Mouse (Mus musculus): ENCODE measurements around the gene Kcnj12. TPM values are rescaled to one million over a fixed set of nuclear protein-coding genes. Genes with fewer than 3 reads are reported as not detected.
A peak's percentile ranks its signal among the peaks of the same experiment; 100 is the strongest.

The Kcnj12 gene
- polyA plus RNA-seq, 1 experiment from 2014 or later: 3.8 TPM

DNA sequence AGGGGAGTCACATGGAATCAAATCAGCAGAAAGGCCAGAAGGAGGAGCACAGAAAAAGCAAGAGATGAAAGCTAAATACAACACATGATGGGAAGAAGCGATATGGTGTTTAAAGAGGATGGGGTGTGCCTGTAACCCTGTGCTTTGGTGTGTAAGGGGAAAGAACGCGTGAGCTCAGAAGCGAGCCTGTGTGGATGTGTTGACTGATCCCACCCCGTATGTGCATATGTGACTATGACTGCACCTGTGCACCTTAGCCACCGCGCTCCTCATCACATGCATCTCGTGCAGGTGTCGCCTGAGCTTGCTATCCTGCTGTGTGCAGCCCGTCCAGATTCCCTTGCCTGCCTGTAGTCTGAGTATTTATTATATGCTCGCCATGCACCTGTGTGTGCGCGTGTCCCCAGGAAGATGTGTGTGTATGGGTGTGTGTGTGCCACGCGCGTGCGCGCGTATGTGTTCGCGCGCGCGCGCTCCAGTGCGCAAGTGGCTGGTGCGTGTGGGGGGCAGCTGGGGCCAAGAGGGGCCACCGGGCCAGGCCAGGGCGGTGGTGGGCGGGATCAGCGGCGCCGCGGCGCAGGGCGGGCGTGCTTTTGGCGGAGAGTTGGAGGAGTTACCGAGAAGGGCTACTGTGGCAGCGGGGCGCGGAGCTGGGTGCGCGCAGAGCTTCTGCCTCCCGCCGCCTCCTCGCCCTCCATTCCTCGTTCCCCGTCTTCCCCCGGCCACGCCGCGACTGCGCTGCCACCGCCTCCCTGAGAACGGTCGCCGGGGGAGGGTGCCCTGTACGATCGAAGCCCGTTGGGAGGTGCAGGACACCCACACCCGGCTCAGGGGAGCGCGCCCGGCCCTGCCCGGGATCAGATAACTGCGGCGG is 451 bp upstream of the Kcnj12 start:
- under 1% methylated on average over 61 of the region's 68 CpGs for WGBS
- H3K4me2 ChIP-seq (ENCODE audit: low read length): peak overlapping the region; percentile 53
- peak overlapping the region; percentile 69 for H3K4me3 ChIP-seq (ENCODE audit: low read depth, low read length)
- no peaks in the 10 kb centered on the region for H3K9me3 ChIP-seq (replicated peaks; ENCODE audit: control insufficient read depth, low read length, poor library complexity, severe bottlenecking)
- peaks cover 15% of the 10 kb centered on the region; the same call in 1 of the 2 replicates for H3K4me1 ChIP-seq (ENCODE audit: control insufficient read depth, insufficient read depth, low read length)
- peak; percentile 58; the same call in 1 of the 2 replicates for ATAC-seq
- no peaks in the 10 kb centered on the region for H3K36me3 ChIP-seq (ENCODE audit: control insufficient read depth, insufficient read depth, low read length)
- peak overlapping the region; percentile 62 for H3K27ac ChIP-seq (ENCODE audit: low read length)
- peaks cover 39% of the 10 kb centered on the region for H3K27me3 ChIP-seq (ENCODE audit: control insufficient read depth, insufficient read depth, low read depth, low read length)
- peak overlapping the region; percentile 76 for H3K9ac ChIP-seq (ENCODE audit: low read depth, low read length)

- peaks cover 39% of the 10 kb centered on the region for H3K27me3 ChIP-seq (ENCODE audit: control insufficient read depth, insufficient read depth, low read depth, low read length)
These were observed 1.2 kb downstream of the Kcnj12 start for GRCm38 (mm10) chr11:61023416-61024200.

DNA sequence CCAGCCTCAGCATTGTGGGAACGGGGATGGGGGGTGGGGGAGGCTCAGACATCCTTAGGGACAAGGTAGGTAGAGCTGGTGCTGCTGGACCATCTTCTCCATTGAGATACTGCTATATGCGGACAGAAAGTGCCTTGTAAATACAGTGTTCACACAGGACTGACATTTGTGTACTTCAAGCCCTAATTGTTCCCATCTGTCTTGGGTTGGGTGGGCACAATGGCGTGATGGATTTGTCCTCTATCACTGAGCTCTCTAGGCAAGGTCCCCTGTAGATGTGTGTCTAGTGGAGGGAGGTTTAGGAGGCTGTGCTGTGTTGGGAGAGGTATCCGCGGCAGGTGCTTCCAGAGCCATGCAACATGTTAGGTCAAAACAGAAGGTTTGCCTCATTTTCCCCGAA is 2.0 kb downstream of the Kcnj12 start:
- no peak overlapping the region for H3K4me3 ChIP-seq (ENCODE audit: low read depth, low read length)
- ATAC-seq: no peak
- H3K27me3 ChIP-seq (ENCODE audit: control insufficient read depth, insufficient read depth, low read depth, low read length): peaks cover 39% of the 10 kb centered on the region
- H3K36me3 ChIP-seq (ENCODE audit: control insufficient read depth, insufficient read depth, low read length): no peaks in the 10 kb centered on the region
- 83% methylated on average over 6 of the region's 6 CpGs for WGBS
- H3K4me1 ChIP-seq (ENCODE audit: control insufficient read depth, insufficient read depth, low read length): peaks cover 15% of the 10 kb centered on the region; the same call in 1 of the 2 replicates
- H3K9me3 ChIP-seq (replicated peaks; ENCODE audit: control insufficient read depth, low read length, poor library complexity, severe bottlenecking): no peaks in the 10 kb centered on the region
- no peak overlapping the region for H3K9ac ChIP-seq (ENCODE audit: low read depth, low read length)
- no peak overlapping the region for H3K27ac ChIP-seq (ENCODE audit: low read length)
- peak overlapping the region; percentile 53 for H3K4me2 ChIP-seq (ENCODE audit: low read length)

More at GRCm38 (mm10) chr11:61023416-61024200, 1.2 kb downstream of the Kcnj12 start:
- Histone ChIP-seq H3K36me3 (ENCODE audit: control insufficient read depth, insufficient read depth, low read length) (no peaks in the 10 kb centered on the region), H3K4me3 (ENCODE audit: low read depth, low read length) (peak overlapping the region; percentile 69), H3K9me3 (replicated peaks; ENCODE audit: control insufficient read depth, low read length, poor library complexity, severe bottlenecking) (no peaks in the 10 kb centered on the region), H3K27ac (ENCODE audit: low read length) (no peak overlapping the region), H3K4me2 (ENCODE audit: low read length) (peak overlapping the region; percentile 53), H3K9ac (ENCODE audit: low read depth, low read length) (peak overlapping the region; percentile 76), H3K4me1 (ENCODE audit: control insufficient read depth, insufficient read depth, low read length) (peaks cover 15% of the 10 kb centered on the region; the same call in 1 of the 2 replicates)
- 59% methylated on average over 9 of the region's 9 CpGs for WGBS
- ATAC-seq: no peak

DNA sequence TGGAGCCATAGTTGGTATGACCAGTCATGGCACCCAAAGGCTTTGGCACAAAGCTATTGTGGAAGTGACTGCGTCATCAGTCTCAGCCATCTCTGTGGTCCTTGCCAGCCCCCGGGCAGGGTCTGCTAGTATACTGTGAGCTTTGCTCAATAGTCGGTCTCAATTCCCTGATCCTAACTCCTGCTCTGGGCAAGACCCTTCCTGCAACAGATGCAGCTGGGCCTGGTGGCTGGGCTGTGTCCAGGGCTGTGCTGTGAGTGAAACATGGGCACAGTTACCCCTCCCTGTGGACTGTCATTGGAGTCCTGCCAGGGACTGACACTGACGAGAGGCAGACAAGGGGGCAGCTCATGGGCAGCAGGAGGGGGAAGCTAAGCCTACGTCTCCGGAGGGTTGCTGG is 2.6 kb downstream of the Kcnj12 start:
- Histone ChIP-seq H3K4me2 (ENCODE audit: low read length) (no peak overlapping the region), H3K27me3 (ENCODE audit: control insufficient read depth, insufficient read depth, low read depth, low read length) (peaks cover 37% of the 10 kb centered on the region), H3K36me3 (ENCODE audit: control insufficient read depth, insufficient read depth, low read length) (no peaks in the 10 kb centered on the region), H3K9me3 (replicated peaks; ENCODE audit: control insufficient read depth, low read length, poor library complexity, severe bottlenecking) (no peaks in the 10 kb centered on the region), H3K4me1 (ENCODE audit: control insufficient read depth, insufficient read depth, low read length) (peaks cover 15% of the 10 kb centered on the region; the same call in 1 of the 2 replicates), H3K4me3 (ENCODE audit: low read depth, low read length) (no peak overlapping the region), H3K27ac (ENCODE audit: low read length) (no peak overlapping the region), H3K9ac (ENCODE audit: low read depth, low read length) (0 out of 2 replicates have a peak overlapping the region, but pooled peaks have one; percentile 11)
- 43% methylated on average over 6 of the region's 6 CpGs for WGBS
- no peak; the same call in 1 of the 2 replicates for ATAC-seq

- no peak overlapping the region for H3K27ac ChIP-seq (ENCODE audit: low read length)
These were observed 3.2 kb downstream of the Kcnj12 start for GRCm38 (mm10) chr11:61025594-61025993.

GRCm38 (mm10) chr11:61026381-61026780 is 4.0 kb downstream of the Kcnj12 start:
- peaks cover 27% of the 10 kb centered on the region for H3K27me3 ChIP-seq (ENCODE audit: control insufficient read depth, insufficient read depth, low read depth, low read length)
- H3K4me1 ChIP-seq (ENCODE audit: control insufficient read depth, insufficient read depth, low read length): peaks cover 14% of the 10 kb centered on the region; the same call in 1 of the 2 replicates
- no peaks in the 10 kb centered on the region for H3K9me3 ChIP-seq (replicated peaks; ENCODE audit: control insufficient read depth, low read length, poor library complexity, severe bottlenecking)
- H3K9ac ChIP-seq (ENCODE audit: low read depth, low read length): no peak overlapping the region
- H3K36me3 ChIP-seq (ENCODE audit: control insufficient read depth, insufficient read depth, low read length): no peaks in the 10 kb centered on the region
- H3K4me3 ChIP-seq (ENCODE audit: low read depth, low read length): no peak overlapping the region
- ATAC-seq: no peak
- WGBS: 85% methylated on average over 6 of the region's 6 CpGs
- H3K4me2 ChIP-seq (ENCODE audit: low read length): no peak overlapping the region
- no peak overlapping the region for H3K27ac ChIP-seq (ENCODE audit: low read length)

More at GRCm38 (mm10) chr11:61025594-61025993, 3.2 kb downstream of the Kcnj12 start:
- no peaks in the 10 kb centered on the region for H3K36me3 ChIP-seq (ENCODE audit: control insufficient read depth, insufficient read depth, low read length)
- H3K27me3 ChIP-seq (ENCODE audit: control insufficient read depth, insufficient read depth, low read depth, low read length): peaks cover 32% of the 10 kb centered on the region
- H3K9ac ChIP-seq (ENCODE audit: low read depth, low read length): 0 out of 2 replicates have a peak overlapping the region, but pooled peaks have one; percentile 11
- H3K4me3 ChIP-seq (ENCODE audit: low read depth, low read length): no peak overlapping the region
- WGBS: 70% methylated on average over 7 of the region's 7 CpGs
- no peak overlapping the region for H3K4me2 ChIP-seq (ENCODE audit: low read length)
- peaks cover 15% of the 10 kb centered on the region; the same call in 1 of the 2 replicates for H3K4me1 ChIP-seq (ENCODE audit: control insufficient read depth, insufficient read depth, low read length)
- no peak for ATAC-seq
- H3K9me3 ChIP-seq (replicated peaks; ENCODE audit: control insufficient read depth, low read length, poor library complexity, severe bottlenecking): no peaks in the 10 kb centered on the region

GRCm38 (mm10) chr11:61027160-61027559 is 4.8 kb downstream of the Kcnj12 start:
- Histone ChIP-seq H3K9ac (ENCODE audit: low read depth, low read length) (no peak overlapping the region), H3K4me2 (ENCODE audit: low read length) (no peak overlapping the region), H3K4me3 (ENCODE audit: low read depth, low read length) (no peak overlapping the region), H3K27me3 (ENCODE audit: control insufficient read depth, insufficient read depth, low read depth, low read length) (peaks cover 27% of the 10 kb centered on the region), H3K4me1 (ENCODE audit: control insufficient read depth, insufficient read depth, low read length) (peaks cover 12% of the 10 kb centered on the region; the same call in 1 of the 2 replicates), H3K36me3 (ENCODE audit: control insufficient read depth, insufficient read depth, low read length) (no peaks in the 10 kb centered on the region), H3K27ac (ENCODE audit: low read length) (no peak overlapping the region), H3K9me3 (replicated peaks; ENCODE audit: control insufficient read depth, low read length, poor library complexity, severe bottlenecking) (no peaks in the 10 kb centered on the region)
- 73% methylated on average over 4 of the region's 4 CpGs for WGBS
- no peak for ATAC-seq

DNA sequence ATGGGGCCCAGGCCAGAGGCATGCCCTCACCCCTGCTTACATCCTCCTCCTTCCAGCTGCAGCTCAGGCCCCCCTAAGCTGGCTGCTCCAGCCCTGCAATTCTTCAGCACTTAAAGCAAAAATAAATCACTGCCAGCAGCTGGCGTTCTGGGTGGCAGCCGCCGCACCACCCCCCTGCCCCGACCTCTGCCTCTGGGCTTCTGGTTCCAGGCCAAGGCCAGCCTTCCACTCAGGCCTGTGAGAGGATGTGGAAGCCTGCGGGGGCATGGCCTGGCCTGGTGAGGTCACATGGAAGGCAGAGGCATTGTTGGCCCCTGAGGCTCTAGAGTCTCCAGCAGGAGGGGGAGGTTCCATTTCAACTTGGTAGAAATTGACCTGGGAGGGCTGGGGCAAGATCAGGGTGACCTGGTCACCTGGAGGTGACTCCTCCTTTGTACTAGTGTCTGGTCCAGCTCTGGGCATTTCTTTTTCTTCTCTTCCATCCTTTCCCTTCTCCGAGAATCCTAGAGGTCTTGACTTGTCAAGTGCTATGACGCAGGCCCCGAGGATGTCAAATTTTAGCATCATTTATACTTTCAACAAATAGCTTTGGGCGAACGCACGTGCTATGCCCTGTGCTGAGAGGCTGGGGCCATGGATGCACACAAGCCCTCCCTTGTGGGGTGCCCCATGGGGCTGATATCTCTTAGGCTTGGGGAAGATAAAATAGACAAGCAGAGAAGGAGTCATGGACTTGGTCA is 6.0 kb downstream of the Kcnj12 start:
- H3K4me3 ChIP-seq (ENCODE audit: low read depth, low read length): no peak overlapping the region
- no peak for ATAC-seq

More for the DNA sequence above, 6.0 kb downstream of the Kcnj12 start:
- Histone ChIP-seq H3K4me2 (ENCODE audit: low read length) (no peak overlapping the region), H3K36me3 (ENCODE audit: control insufficient read depth, insufficient read depth, low read length) (no peaks in the 10 kb centered on the region), H3K27me3 (ENCODE audit: control insufficient read depth, insufficient read depth, low read depth, low read length) (peaks cover 15% of the 10 kb centered on the region), H3K9ac (ENCODE audit: low read depth, low read length) (no peak overlapping the region), H3K27ac (ENCODE audit: low read length) (no peak overlapping the region), H3K9me3 (replicated peaks; ENCODE audit: control insufficient read depth, low read length, poor library complexity, severe bottlenecking) (no peaks in the 10 kb centered on the region), H3K4me1 (ENCODE audit: control insufficient read depth, insufficient read depth, low read length) (peaks cover 9% of the 10 kb centered on the region; the same call in 1 of the 2 replicates)
- WGBS: 83% methylated on average over 11 of the region's 11 CpGs
